Mouse (Mus musculus) kidney, embryonic 14.5 days (tissue): Measurements from ENCODE around the gene Myo3b. TPM values are rescaled to one million over a fixed set of nuclear protein-coding genes. Genes with fewer than 3 reads are reported as not detected.
"Not testable (repeated sequence)": the region's sequence is repeated elsewhere in the genome, so short reads cannot be mapped to it uniquely, and the experiment has no call there.

Experiments
- ATAC-seq: fragments of 200-750 bp; cut with Nextera tagmentation; 2 replicates; pipeline ENCODE4 v1.8.0; 2017; ENCODE audit warnings: moderate number of reproducible peaks, mild to moderate bottlenecking, moderate TSS enrichment, moderate library complexity; ENCODE audit not compliant: low FRiP score, low TSS enrichment
- H3K27ac ChIP-seq: fragments of 300-500 bp; sonication (generic); 2 replicates; pipeline ENCODE4 v1.5.1; 2014; ENCODE audit warnings: low read depth, mild to moderate bottlenecking, low read length, moderate library complexity, mixed read lengths
- H3K27me3 ChIP-seq: fragments of 300-500 bp; sonication (generic); 2 replicates; pipeline ENCODE4 v1.6.1; 2014; ENCODE audit warnings: mild to moderate bottlenecking, low read length; ENCODE audit not compliant: control insufficient read depth, insufficient read depth
- H3K36me3 ChIP-seq: fragments of 300-500 bp; sonication (generic); 2 replicates; pipeline ENCODE4 v1.6.1; 2014; ENCODE audit warnings: low read length, mixed read lengths; ENCODE audit not compliant: control insufficient read depth, insufficient read depth
- H3K4me1 ChIP-seq: fragments of 300-500 bp; sonication (generic); 2 replicates; pipeline ENCODE4 v1.6.1; 2014; ENCODE audit warnings: low read length, mixed read lengths; ENCODE audit not compliant: control insufficient read depth, insufficient read depth
- H3K4me2 ChIP-seq: fragments of 300-500 bp; sonication (generic); replicated peaks from 2 replicates; pipeline ENCODE4 v1.6.1; 2014; ENCODE audit warnings: low read depth, mild to moderate bottlenecking, low read length
- H3K4me3 ChIP-seq: fragments of 300-500 bp; sonication (generic); 2 replicates; pipeline ENCODE4 v1.5.1; 2014; ENCODE audit warnings: mild to moderate bottlenecking, low read length
- H3K9ac ChIP-seq: fragments of 300-500 bp; sonication (generic); 2 replicates; pipeline ENCODE4 v1.6.1; 2014; ENCODE audit warnings: low read depth, mild to moderate bottlenecking, low read length, moderate library complexity
- H3K9me3 ChIP-seq: fragments of 300-500 bp; sonication (generic); 2 replicates; pipeline ENCODE4 v1.6.1; 2016; ENCODE audit warnings: low read length; ENCODE audit not compliant: control insufficient read depth
- WGBS: fragments of 180-500 bp; shearing (Covaris S2); extraction: QIAGEN DNeasy Blood & Tissue Kit; methylation state at CpG from one replicate; pipeline ENCODE4 v1.1.7; 2014; 5-methylcytosine and 5-hydroxymethylcytosine counted together
- polyA plus RNA-seq: library from polyadenylated mRNA; unstranded; fragments of >200 nt; fragmentation: Nextera tagmentation; extraction: Ambion mirVana; gene quantifications from 2 replicates; pipeline ENCODE4 v1.2.1, GENCODE M21; 2014

The Myo3b gene
- polyA plus RNA-seq, 1 experiment from 2014 or later = 0.77 TPM

- Histone ChIP-seq H3K36me3 (no peaks in the 10 kb centered on the region), H3K4me2 (no peak overlapping the region), H3K4me3 (no peak overlapping the region), H3K9ac (no peak overlapping the region), H3K27ac (no peak overlapping the region), H3K27me3 (peaks cover 3% of the 10 kb centered on the region; the same call in 1 of the 2 replicates), H3K9me3 (no peaks in the 10 kb centered on the region), H3K4me1 (no peaks in the 10 kb centered on the region)
- 83% methylated on average over 3 of the region's 3 CpGs for WGBS
- ATAC-seq = no peak
Measured at GRCm38 (mm10) chr2:70217800-70218199, 178.9 kb downstream of the Myo3b start.

DNA sequence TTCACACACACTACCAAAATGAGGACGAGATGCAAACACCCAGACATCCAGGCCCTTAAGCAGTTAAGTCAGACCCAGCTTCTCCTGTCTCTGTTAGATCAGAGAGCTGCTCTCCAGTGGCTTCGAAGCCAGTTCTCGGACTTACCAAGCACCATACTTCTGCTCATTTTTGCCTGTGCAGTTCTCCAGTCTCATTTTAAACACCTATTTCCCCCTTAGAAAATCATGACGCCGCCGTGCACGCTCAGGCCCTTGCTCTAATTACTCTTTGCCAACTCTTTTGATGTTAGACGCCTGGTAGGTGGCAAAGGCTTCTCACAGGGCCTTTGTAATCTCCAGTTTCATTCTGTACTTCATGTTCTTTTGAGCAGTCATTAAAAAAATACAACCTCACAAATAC is 179.5 kb downstream of the Myo3b start:
- no peaks in the 10 kb centered on the region for H3K4me1 ChIP-seq
- ATAC-seq = no peak
- 37% methylated on average over 8 of the region's 8 CpGs for WGBS
- H3K9ac ChIP-seq = no peak overlapping the region
- H3K9me3 ChIP-seq = no peaks in the 10 kb centered on the region
- no peak overlapping the region for H3K4me2 ChIP-seq
- no peak overlapping the region for H3K27ac ChIP-seq
- no peak overlapping the region for H3K4me3 ChIP-seq
- H3K27me3 ChIP-seq = peaks cover 3% of the 10 kb centered on the region; the same call in 1 of the 2 replicates
- H3K36me3 ChIP-seq = no peaks in the 10 kb centered on the region

DNA sequence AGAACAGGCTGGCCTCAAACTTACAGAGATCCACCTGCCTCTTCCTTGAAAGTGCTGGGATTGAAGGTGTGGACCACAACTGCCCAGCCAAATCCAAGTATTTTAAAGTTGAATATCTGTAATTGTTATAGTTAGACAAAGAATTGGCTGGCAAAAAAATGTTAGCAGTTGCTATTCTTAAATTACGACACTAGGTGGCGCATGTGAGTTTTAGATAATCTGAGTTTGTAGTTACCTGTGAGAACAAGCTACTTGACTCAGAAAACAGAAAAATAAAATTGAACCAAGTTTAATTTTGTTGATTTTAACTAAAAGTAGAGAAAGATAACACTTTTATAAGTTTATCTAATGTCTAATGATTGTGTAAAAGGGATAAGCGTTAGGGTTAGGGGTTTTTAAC is 187.8 kb downstream of the Myo3b start:
- Histone ChIP-seq H3K4me1 (no peaks in the 10 kb centered on the region), H3K9ac (no peak overlapping the region), H3K27ac (no peak overlapping the region), H3K36me3 (no peaks in the 10 kb centered on the region), H3K27me3 (no peaks in the 10 kb centered on the region), H3K4me2 (no peak overlapping the region), H3K4me3 (no peak overlapping the region), H3K9me3 (no peaks in the 10 kb centered on the region)
- WGBS = 10% methylated on average over 3 of the region's 3 CpGs
- no peak for ATAC-seq

GRCm38 (mm10) chr2:70234450-70234849 is 195.5 kb downstream of the Myo3b start:
- not testable (repeated sequence) for ATAC-seq, H3K9ac ChIP-seq, H3K27me3 ChIP-seq

DNA sequence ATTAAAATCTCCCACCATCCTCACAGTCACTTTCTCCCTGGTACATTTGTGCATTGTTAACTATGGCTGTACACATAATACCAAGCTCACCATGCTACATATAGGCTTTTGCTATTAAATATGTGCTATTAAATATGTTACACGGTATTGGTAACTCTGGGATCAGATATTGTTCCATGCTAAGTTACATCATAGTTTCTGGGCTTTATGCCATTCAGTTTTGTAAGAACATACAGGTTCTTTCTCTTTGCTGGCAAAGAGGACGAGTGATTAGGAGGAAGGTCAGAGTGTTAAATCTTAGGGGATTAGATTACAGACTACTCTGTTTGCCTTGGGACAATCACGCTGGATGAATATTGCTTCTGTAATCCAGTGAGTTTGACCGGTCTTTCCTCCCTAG is 207.1 kb downstream of the Myo3b start:
- Histone ChIP-seq H3K27ac (no peak overlapping the region), H3K9me3 (no peaks in the 10 kb centered on the region)
- WGBS = 57% methylated on average over 4 of the region's 4 CpGs

More at GRCm38 (mm10) chr2:70234450-70234849, 195.5 kb downstream of the Myo3b start:
- H3K9me3 ChIP-seq, H3K4me2 ChIP-seq, H3K4me1 ChIP-seq, H3K36me3 ChIP-seq, H3K4me3 ChIP-seq, H3K27ac ChIP-seq: not testable (repeated sequence)
- 76% methylated on average over 3 of the region's 4 CpGs for WGBS

DNA sequence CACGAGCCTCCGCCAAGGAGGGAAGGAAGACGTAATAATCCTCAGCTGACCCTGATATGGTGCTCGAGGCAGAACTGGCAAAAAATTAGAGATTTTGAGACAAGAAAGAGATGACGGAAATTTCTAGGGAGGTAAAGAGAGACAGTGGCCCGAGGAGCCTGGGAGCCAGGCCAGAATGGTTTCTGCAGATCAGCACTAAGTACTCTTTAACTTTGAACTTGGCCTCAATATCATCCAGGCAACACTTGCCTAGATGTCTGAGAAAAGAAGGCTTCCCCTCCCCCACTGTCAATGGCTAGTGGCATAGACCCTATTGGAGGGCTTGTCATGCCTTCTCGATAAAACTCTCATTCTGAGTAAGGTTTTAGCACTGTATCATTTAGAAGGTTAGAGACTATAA is 209.7 kb downstream of the Myo3b start:
- H3K36me3 ChIP-seq = no peaks in the 10 kb centered on the region
- H3K27me3 ChIP-seq = no peaks in the 10 kb centered on the region
- no peaks in the 10 kb centered on the region for H3K9me3 ChIP-seq
- no peak overlapping the region for H3K4me3 ChIP-seq
- 80% methylated on average over 7 of the region's 7 CpGs for WGBS
- H3K4me1 ChIP-seq = no peaks in the 10 kb centered on the region
- H3K27ac ChIP-seq = no peak overlapping the region
- no peak overlapping the region for H3K4me2 ChIP-seq
- ATAC-seq = no peak
- no peak overlapping the region for H3K9ac ChIP-seq

More for the DNA sequence above, 207.1 kb downstream of the Myo3b start:
- H3K4me1 ChIP-seq = no peaks in the 10 kb centered on the region
- no peak overlapping the region for H3K4me2 ChIP-seq
- H3K27me3 ChIP-seq = no peaks in the 10 kb centered on the region
- no peak overlapping the region for H3K9ac ChIP-seq
- no peaks in the 10 kb centered on the region for H3K36me3 ChIP-seq
- no peak for ATAC-seq
- no peak overlapping the region for H3K4me3 ChIP-seq

DNA sequence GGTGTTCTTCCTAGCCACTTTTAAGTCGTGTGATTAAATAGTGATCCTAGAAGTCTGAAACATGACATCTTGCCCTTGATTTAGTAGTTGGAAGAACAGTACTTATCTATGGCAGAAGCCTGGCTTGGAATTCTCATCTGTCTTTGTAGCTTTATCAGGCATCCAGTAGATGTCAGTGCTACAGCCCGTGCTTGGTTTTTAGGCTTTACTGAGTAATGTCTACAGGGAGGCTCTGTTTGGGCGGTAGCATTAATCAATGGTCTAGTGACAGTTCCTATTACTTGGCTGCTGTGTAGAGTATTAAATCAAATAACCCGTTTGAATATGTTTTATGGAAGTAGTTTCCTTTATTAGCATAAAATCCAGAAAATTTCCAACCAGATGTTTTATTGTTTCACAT is 210.9 kb downstream of the Myo3b start:
- Histone ChIP-seq H3K27ac (no peak overlapping the region), H3K4me2 (no peak overlapping the region), H3K27me3 (no peaks in the 10 kb centered on the region), H3K9ac (no peak overlapping the region), H3K4me3 (no peak overlapping the region), H3K9me3 (no peaks in the 10 kb centered on the region), H3K4me1 (no peaks in the 10 kb centered on the region), H3K36me3 (no peaks in the 10 kb centered on the region)
- no peak for ATAC-seq
- WGBS = 51% methylated on average over 4 of the region's 4 CpGs

- H3K4me3 ChIP-seq = no peak overlapping the region
- H3K9me3 ChIP-seq = no peaks in the 10 kb centered on the region
- no peaks in the 10 kb centered on the region for H3K27me3 ChIP-seq
- no peaks in the 10 kb centered on the region for H3K4me1 ChIP-seq
- H3K27ac ChIP-seq = no peak overlapping the region
- no peaks in the 10 kb centered on the region for H3K36me3 ChIP-seq
- ATAC-seq = no peak
- no peak overlapping the region for H3K4me2 ChIP-seq
- 83% methylated on average over 10 of the region's 10 CpGs for WGBS
- H3K9ac ChIP-seq = no peak overlapping the region
Measured at GRCm38 (mm10) chr2:70251256-70251655, 212.3 kb downstream of the Myo3b start.

DNA sequence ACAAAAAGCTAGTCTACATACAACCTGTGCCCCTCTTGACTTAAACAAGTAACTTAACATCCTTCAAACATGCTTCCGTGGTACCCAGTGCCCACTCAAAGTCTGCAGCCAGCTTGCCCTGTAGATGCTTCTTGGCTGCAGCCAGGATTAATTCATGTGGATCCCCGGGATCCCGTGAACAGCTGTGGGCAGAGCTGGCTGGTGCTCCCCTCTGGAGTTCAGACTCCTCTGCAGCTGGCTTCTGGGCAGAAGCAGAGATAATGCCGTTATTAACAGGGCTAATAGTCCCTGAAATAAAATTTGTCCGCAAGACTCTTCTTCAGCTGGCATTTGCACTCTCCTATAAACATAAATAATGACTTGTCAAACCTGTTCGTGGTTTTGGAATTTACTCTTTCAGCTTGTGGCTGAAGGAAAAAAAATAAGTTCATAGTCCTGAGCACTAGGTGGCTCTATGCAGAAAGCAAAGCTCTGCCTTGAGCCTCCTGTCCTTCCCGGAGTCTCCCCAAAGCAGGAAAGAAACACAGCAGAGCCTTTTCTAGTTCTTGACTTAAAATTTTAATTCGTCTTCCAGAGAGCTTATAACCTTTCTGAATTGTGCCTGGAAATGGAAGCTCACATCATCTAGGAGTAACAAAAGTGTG is 220.6 kb downstream of the Myo3b start:
- H3K27ac ChIP-seq = no peak overlapping the region
- WGBS = 18% methylated on average over 8 of the region's 8 CpGs
- H3K36me3 ChIP-seq = no peaks in the 10 kb centered on the region
- no peaks in the 10 kb centered on the region for H3K27me3 ChIP-seq
- H3K9me3 ChIP-seq = no peaks in the 10 kb centered on the region
- ATAC-seq = no peak
- H3K4me2 ChIP-seq = no peak overlapping the region
- no peak overlapping the region for H3K9ac ChIP-seq
- H3K4me1 ChIP-seq = peaks cover 7% of the 10 kb centered on the region
- H3K4me3 ChIP-seq = no peak overlapping the region
